Mouse (Mus musculus): Measurements from ENCODE around the gene Asb16. TPM values are rescaled to one million over a fixed set of nuclear protein-coding genes. Genes with fewer than 3 reads are reported as not detected.

Gene Asb16
- polyA plus RNA-seq, 2 experiments from 2014 or later: not detected

- no peak for ATAC-seq
Measured at GRCm38 (mm10) chr11:102311966-102312365, 43.4 kb downstream of the Asb16 start.

GRCm38 (mm10) chr11:102312586-102312985 lies 44.0 kb downstream of the Asb16 start:
- ATAC-seq: no peak

GRCm38 (mm10) chr11:102314321-102314720 lies 45.8 kb downstream of the Asb16 start:
- no peak for ATAC-seq

- ATAC-seq: no peak
Measured at GRCm38 (mm10) chr11:102315690-102316571, 47.4 kb downstream of the Asb16 start.

GRCm38 (mm10) chr11:102316572-102317297 lies 48.2 kb downstream of the Asb16 start:
- peak; percentile 24 for ATAC-seq

GRCm38 (mm10) chr11:102317298-102317900 lies 48.9 kb downstream of the Asb16 start:
- peak; percentile 12 for ATAC-seq

GRCm38 (mm10) chr11:102317901-102318575 lies 49.5 kb downstream of the Asb16 start:
- no peak for ATAC-seq

- ATAC-seq: no peak
Measured at GRCm38 (mm10) chr11:102318576-102319409, 50.2 kb downstream of the Asb16 start.

- ATAC-seq: peak; percentile 26
Measured at GRCm38 (mm10) chr11:102319410-102319792, 50.9 kb downstream of the Asb16 start, which contains the start of gene Ubtf. Ubtf (minus strand) TSS chr11:102319742.

GRCm38 (mm10) chr11:102319941-102320685 lies 51.6 kb downstream of the Asb16 start:
- ATAC-seq: peak; percentile 24

GRCm38 (mm10) chr11:102320686-102321005 lies 52.1 kb downstream of the Asb16 start:
- ATAC-seq: no peak

GRCm38 (mm10) chr11:102321931-102322330 lies 53.4 kb downstream of the Asb16 start:
- ATAC-seq: no peak

GRCm38 (mm10) chr11:102323516-102323915 lies 55.0 kb downstream of the Asb16 start:
- no peak for ATAC-seq

GRCm38 (mm10) chr11:102327250-102327649 lies 58.7 kb downstream of the Asb16 start:
- no peak for ATAC-seq

GRCm38 (mm10) chr11:102327839-102328238 lies 59.3 kb downstream of the Asb16 start:
- ATAC-seq: no peak

Other genes with a start within 250 kb of the Asb16 start
- gene Mpp3, start 240.3 kb upstream of the Asb16 start, polyA plus RNA-seq (2017; shearing (Covaris generic)): under 1 TPM in 1 of 2 experiments, not detected in 1; 0.36 TPM
- gene Cd300lg, start 227.2 kb upstream of the Asb16 start, polyA plus RNA-seq (2017; shearing (Covaris generic)): under 1 TPM in 1 of 2 experiments, not detected in 1; 0.13 TPM
- gene Mpp2, start 180.2 kb upstream of the Asb16 start, polyA plus RNA-seq (2017; shearing (Covaris generic)): 1 to 10 TPM; 2.5 to 3.7 TPM
- not detected for gene Ppy, start 167.4 kb upstream of the Asb16 start, polyA plus RNA-seq (2017; shearing (Covaris generic))
- not detected for gene Pyy, start 160.9 kb upstream of the Asb16 start, polyA plus RNA-seq (2017; shearing (Covaris generic))
- not detected for gene Nags, start 123.2 kb upstream of the Asb16 start, polyA plus RNA-seq (2017; shearing (Covaris generic))
- gene Tmem101, start 112.3 kb upstream of the Asb16 start, polyA plus RNA-seq (2017; shearing (Covaris generic)): 10 to 100 TPM; 13.5 to 15.4 TPM
- gene Lsm12, start 83.4 kb upstream of the Asb16 start, polyA plus RNA-seq (2017; shearing (Covaris generic)): 10 to 100 TPM; 44.8 to 78.5 TPM
- 10 to 100 TPM; 24.6 to 36.3 TPM for gene G6pc3, start 79.1 kb upstream of the Asb16 start, polyA plus RNA-seq (2017; shearing (Covaris generic))
- gene Hdac5, start 38.6 kb upstream of the Asb16 start, polyA plus RNA-seq (2017; shearing (Covaris generic)): 1 to 10 TPM; 6.0 to 9.3 TPM
- gene BC030867, start 19.9 kb upstream of the Asb16 start, polyA plus RNA-seq (2017; shearing (Covaris generic)): 1 to 10 TPM; 2.0 to 3.8 TPM
- 10 to 100 TPM; 54.5 to 58.3 TPM for gene Tmub2, start 16.2 kb downstream of the Asb16 start, polyA plus RNA-seq (2017; shearing (Covaris generic))
- 1 to 10 TPM; 7.5 to 8.3 TPM for gene Atxn7l3, start 27.9 kb downstream of the Asb16 start, polyA plus RNA-seq (2017; shearing (Covaris generic))
- 10 to 100 TPM; 37.4 to 49.6 TPM for gene Ubtf, start 51.0 kb downstream of the Asb16 start, polyA plus RNA-seq (2017; shearing (Covaris generic))
- 1 to 10 TPM in 1 of 2 experiments, not detected in 1; 2.9 TPM for gene Slc4a1, start 97.5 kb downstream of the Asb16 start, polyA plus RNA-seq (2017; shearing (Covaris generic))
- gene Rundc3a, start 124.7 kb downstream of the Asb16 start, polyA plus RNA-seq (2017; shearing (Covaris generic)): 1 to 10 TPM; 2.4 TPM
- 10 to 100 TPM; 50.9 to 65.4 TPM for gene Slc25a39, start 139.2 kb downstream of the Asb16 start, polyA plus RNA-seq (2017; shearing (Covaris generic))
- gene Grn, start 161.6 kb downstream of the Asb16 start, polyA plus RNA-seq (2017; shearing (Covaris generic)): 10 to 100 TPM; 23.7 to 30.3 TPM
- gene Fam171a2, start 178.9 kb downstream of the Asb16 start, polyA plus RNA-seq (2017; shearing (Covaris generic)): not detected
- under 1 TPM in 1 of 2 experiments, not detected in 1; 0.34 TPM for gene Itga2b, start 201.4 kb downstream of the Asb16 start, polyA plus RNA-seq (2017; shearing (Covaris generic))